Mouse (Mus musculus): ENCODE measurements at regions not wholly inside any gene's neighbourhood (a gene's known extent, or its start where the extent isn't known, plus 50 kb on each side); places are given as distances from the start of the nearest gene placed in this dataset.

DNA sequence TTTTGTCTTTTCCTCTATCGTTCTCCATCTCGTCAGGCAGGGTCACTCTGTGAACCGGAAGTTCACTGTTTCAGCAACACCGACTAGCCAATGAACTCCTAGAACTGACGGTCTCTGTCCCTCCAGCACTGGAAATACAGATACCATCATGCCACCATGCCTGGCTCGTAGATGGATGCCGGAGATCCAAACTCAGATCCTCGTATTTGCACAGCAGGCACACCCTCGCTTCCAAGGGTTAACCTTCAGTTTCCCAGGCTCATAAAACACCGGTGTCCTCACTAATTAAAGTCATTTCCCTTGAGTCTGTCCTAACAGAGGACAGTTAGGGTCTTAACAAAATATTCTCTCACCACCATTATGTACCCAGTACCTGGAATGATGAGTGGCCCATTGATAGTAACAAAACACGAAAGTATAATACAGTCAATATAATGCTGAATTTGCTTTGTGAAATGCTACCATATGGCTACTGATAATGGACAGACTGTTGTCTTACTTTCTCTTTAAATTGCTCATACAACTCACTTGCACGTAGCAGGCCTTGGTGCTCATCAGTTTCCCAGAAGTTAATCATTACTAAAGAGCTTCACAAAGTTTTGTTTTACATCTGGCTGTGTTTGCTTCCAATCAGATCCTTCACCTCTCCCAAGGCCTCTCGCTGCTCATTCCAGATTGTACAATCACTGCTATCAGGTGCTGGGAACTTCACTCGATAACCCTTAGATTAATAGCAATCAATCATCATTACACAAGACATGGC is 52.7 kb upstream of the Ccn6 start:
- no peak for ATAC-seq (replicated peaks; ENCODE audit: insufficient number of reproducible peaks, insufficient read depth, low FRiP score, low read depth)
- Histone ChIP-seq H3K4me3 (no peak overlapping the region), H3K4me2 (no peak overlapping the region), H3K36me3 (no peaks in the 10 kb centered on the region), H3K4me1 (replicated peaks) (no peaks in the 10 kb centered on the region), H3K9me3 (replicated peaks) (no peaks in the 10 kb centered on the region), H3K9ac (no peak overlapping the region), H3K27me3 (no peaks in the 10 kb centered on the region), H3K27ac (no peak overlapping the region)
- WGBS = 86% methylated on average over 14 of the region's 14 CpGs

DNA sequence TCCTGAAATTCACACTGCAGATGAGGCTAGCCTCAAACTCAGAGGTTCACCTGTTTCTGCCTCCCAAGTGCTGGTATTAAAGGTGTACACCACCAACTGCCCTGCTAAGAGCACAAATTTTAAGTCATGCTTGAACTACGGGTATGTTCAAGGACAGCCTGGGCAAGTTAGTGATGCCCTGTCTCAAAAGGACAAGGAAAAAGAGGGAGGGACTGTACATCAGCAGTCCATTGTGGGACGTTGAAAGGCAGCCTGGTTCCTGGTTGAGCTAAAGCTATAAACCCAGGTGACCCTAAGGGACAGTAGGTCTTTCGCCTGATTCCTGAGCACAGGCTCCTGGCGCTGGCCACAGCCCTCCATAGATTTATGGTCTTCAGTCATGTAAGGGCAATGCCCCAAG is 51.0 kb upstream of the Ccn6 start:
- no peaks in the 10 kb centered on the region for H3K4me1 ChIP-seq (replicated peaks)
- no peaks in the 10 kb centered on the region for H3K9me3 ChIP-seq (replicated peaks)
- H3K4me3 ChIP-seq = no peak overlapping the region
- H3K27ac ChIP-seq = no peak overlapping the region
- no peaks in the 10 kb centered on the region for H3K27me3 ChIP-seq
- H3K4me2 ChIP-seq = no peak overlapping the region
- no peak for ATAC-seq (replicated peaks; ENCODE audit: insufficient number of reproducible peaks, insufficient read depth, low FRiP score, low read depth)
- no peak overlapping the region for H3K9ac ChIP-seq
- WGBS = 78% methylated on average over 4 of the region's 4 CpGs
- no peaks in the 10 kb centered on the region for H3K36me3 ChIP-seq

Measured in heart, embryonic 15.5 days (tissue).